Mouse (Mus musculus): ENCODE results near the gene Ube2l6. TPM values are rescaled to one million over a fixed set of nuclear protein-coding genes. Genes with fewer than 3 reads are reported as not detected.
"Not testable (repeated sequence)": the region's sequence is repeated elsewhere in the genome, so short reads cannot be mapped to it uniquely, and the experiment has no call there.

Gene Ube2l6
- total RNA-seq, 2 experiments from 2014 or later = 8.5 to 11.2 TPM

DNA sequence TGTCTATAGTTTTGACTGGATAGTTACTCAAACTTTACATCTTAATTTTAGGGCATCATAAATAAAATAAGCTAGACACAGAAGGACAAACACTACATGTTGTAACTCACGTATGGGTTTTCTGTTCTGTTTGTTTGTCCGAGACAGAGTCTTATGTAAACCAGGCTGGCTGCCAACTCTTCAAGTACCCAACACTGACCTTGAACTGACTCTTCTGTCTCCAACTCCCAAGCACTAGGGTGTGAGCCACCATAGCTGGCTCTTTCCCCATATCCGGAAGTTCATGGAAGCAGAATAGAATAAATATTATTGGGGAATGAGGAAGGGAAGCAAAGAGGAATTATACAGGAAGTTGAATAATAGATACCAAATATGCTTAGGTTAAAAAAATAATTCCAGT is 6.1 kb upstream of the Ube2l6 start:
- no peak for ATAC-seq (replicated peaks; ENCODE audit: poor library complexity)

DNA sequence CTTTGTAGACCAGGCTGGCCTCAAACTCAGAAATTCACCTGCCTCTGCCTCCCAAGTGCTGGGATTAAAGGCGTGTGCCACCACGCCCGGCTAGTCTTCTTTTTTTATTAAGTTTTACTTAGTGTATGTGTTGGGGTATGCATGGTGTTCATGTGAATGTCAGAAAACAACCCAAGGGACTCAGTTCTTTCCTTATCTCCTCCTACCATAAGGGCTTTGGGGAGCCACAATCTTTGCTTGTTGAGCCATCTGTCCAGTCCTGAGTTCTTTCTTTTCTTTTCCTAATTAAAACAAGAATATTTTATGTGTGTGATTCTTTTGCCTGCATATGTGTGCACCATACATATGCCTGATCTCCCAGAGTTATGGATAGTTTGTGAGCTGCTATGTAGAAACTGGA is 5.5 kb upstream of the Ube2l6 start:
- peak; percentile 75 for ATAC-seq (replicated peaks; ENCODE audit: poor library complexity)

DNA sequence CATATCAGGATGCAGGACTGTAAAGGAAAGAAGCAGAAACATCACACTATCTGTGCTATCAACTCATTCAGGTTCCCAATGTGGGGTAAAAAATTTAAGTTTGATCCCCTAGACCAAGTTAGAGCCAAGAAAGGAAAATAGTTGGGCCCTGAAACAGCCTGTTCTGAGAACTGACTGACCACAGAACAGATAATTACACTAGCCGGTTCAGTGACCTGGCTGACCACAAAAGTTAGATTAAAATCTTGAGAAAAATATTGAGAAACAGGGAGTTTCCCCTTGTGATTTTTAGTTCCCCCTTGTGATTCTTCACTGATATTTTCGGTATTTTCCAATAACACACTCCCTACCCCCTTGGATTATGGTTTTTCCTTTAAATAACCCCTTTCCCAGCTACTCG is 4.8 kb upstream of the Ube2l6 start:
- ATAC-seq (replicated peaks; ENCODE audit: poor library complexity) = no peak

DNA sequence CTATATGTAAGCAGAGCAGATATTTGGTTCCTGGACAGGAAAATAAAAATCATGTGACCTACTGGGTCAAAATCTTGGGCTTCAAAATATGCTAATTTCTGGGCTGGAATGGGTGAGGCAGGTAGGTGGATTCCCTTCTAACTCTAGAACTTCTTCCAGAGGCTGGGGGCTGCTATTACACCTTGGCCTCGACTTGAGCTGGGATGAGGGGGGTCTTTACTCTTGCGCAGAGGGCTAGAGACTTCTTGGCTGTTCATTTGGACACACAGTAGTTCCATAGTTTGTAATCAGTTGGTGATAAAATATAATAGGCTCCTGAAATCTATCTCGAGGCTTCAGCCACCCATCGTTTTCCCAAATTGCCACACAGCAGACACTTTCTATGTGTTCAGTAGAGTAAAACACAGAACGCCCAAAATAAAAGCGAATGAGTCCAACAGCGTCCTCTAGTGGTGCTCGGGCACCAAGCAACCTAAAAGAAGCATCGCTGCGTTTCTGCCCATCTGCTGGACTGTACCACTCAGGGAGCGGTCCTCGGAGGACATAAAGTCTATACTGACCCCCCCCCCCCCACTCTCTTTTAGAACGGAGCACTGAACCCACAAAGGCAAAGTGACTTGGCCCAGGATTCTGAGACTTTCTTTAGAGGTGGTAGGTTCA is 665 bp upstream of the Ube2l6 start:
- peak; percentile 59 for ATAC-seq (replicated peaks; ENCODE audit: poor library complexity)

GRCm38 (mm10) chr2:84799041-84799561 is 473 bp downstream of the Ube2l6 start:
- peak; percentile 67 for ATAC-seq (replicated peaks; ENCODE audit: poor library complexity)

DNA sequence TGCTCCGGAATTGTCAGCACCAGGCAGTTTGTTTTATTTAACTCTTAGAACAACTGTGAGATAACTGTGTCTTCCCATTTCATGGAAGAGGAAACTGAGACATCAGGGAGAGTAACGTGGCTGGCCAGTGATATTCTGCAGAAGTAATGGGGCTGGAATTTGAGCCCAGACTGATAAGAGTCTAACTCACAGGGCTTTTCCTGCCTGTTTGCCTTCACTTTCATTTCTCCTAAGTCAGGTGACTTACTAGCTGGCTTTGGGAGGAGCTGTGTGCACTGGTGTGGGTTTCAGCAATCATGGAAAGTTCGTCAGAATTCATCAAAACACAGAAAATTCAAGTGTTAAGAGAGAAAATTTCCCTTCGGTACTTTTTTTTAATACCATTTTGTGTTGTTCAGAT is 1.7 kb downstream of the Ube2l6 start:
- ATAC-seq (replicated peaks; ENCODE audit: poor library complexity) = 0 out of 2 replicates have a peak, but pooled peaks have one; percentile 20

GRCm38 (mm10) chr2:84801223-84801622 is 2.6 kb downstream of the Ube2l6 start:
- not testable (repeated sequence) for ATAC-seq (replicated peaks; ENCODE audit: poor library complexity)

GRCm38 (mm10) chr2:84803963-84804362 is 5.3 kb downstream of the Ube2l6 start:
- ATAC-seq (replicated peaks; ENCODE audit: poor library complexity) = peak; percentile 58

DNA sequence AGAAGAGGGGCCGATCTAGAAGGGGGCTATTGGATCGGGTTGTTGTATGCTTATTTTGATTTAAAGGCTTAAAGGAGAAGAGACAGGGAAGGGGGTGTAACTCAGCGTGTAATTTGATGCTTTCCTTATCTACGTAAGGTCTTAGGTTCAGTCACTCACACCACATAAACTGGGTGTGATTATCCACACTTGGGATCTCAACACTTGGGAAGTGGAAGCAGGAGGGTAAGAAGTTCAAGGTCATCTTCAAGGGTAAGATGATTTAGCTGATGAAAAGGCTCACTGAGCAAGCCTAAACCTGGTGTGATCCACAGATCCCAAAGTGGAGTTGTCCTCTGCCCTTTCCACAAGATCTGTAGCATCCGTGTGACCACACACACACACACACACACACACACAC is 7.9 kb downstream of the Ube2l6 start:
- ATAC-seq (replicated peaks; ENCODE audit: poor library complexity) = no peak

GRCm38 (mm10) chr2:84809330-84809729 is 10.7 kb downstream of the Ube2l6 start:
- no peak for ATAC-seq (replicated peaks; ENCODE audit: poor library complexity)

DNA sequence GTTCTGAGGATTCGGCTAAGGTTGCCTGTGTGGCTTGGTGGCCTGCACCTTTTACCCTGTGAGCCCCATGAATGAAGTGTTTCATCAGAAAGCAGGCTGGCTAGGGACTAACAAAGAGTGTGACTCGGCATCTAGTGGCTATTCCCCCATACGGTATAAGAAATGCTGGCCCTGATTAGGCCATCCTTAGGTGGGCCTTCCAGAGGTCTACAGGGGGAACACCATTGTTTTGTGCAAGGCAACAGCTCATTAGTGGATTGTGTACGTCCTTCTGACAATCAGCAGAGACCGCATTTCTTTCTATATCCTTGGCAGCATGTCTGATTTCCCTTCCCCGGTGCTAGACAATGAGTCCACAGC is 11.9 kb downstream of the Ube2l6 start:
- no peak for ATAC-seq (replicated peaks; ENCODE audit: poor library complexity)

DNA sequence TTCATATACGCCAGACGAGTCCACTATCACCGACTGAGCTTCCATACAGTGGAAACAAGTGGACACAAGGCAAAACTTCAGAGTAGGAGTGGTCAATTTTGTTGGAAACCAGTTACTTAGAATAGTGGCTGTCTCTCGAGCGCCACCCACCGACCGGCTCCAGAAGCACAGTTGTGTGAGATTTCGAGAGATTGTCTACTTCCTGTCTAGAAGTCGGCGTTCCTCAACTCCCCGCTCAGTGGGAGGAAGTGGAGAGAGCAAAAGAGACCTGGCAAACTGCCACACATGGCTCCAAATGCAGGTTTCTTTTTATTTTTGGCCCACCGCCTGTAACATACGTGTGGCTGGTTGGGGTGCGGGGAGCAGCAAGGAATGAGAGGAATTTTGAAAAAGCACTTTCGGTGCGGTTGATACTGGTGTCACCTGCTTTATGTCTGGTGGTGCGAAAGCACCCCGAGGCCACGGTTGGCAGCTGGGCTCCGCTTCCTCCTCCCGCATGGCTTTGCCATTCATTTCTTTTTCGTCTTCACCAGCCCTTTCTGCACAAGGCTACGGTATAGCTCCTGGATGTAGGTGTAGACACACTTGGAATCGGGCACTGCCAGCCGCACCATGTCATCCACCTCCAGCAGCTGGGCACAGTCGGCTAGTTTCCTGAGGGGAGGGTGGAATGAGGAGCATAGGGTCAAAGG is 12.4 kb downstream of the Ube2l6 start:
- peak; percentile 77 for ATAC-seq (replicated peaks; ENCODE audit: poor library complexity)

GRCm38 (mm10) chr2:84811880-84812279 is 13.3 kb downstream of the Ube2l6 start:
- peak; percentile 84 for ATAC-seq (replicated peaks; ENCODE audit: poor library complexity)

DNA sequence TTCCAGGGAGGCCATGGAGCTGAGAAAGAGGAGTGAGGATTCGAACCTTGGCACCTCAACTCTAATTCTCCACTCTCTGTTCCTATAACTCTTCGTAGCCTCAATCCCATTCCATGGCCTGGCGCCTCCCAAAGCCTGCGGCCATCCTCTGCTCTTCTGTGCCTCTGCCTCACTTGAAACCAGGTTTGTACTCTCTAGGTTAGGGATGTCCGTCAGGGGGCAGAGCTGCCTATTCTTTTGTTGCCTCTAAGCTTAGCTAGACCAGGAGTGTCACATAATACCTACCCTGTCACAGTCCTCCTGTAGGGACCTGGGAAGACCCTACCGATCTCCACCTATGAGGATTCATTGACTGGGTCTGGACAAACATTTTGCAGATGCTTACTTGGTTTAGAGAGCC is 14.0 kb downstream of the Ube2l6 start:
- no peak for ATAC-seq (replicated peaks; ENCODE audit: poor library complexity)

- 0 out of 2 replicates have a peak, but pooled peaks have one; percentile 23 for ATAC-seq (replicated peaks; ENCODE audit: poor library complexity)
Observed at GRCm38 (mm10) chr2:84819861-84820260, 21.2 kb downstream of the Ube2l6 start.

DNA sequence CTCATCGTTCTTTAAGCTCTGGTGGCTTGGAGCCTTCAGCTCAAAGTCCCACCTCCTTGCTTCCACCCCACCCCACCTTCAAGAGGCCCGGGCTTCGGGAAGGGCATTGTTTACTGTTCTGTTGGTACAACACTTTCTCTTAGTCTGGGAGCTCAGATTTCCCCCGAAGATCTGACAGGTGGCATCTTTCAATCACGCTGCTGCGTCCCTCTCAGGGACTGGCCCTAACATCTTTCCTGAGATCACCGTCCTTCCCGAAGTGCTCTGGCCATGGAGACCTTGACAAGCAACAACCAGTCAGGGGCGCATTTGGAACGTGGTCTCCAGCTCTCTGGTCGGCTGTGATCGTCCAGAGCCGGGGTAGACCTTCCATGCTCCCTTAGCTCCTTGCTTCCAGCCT is 23.9 kb downstream of the Ube2l6 start, which contains the start of gene Smtnl1:
Gene Smtnl1, minus strand, starts transcription at position 101 of the 400 bp plus-strand sequence.
- ATAC-seq (replicated peaks; ENCODE audit: poor library complexity) = no peak

- ATAC-seq (replicated peaks; ENCODE audit: poor library complexity) = no peak
Observed at GRCm38 (mm10) chr2:84823237-84823636, 24.6 kb downstream of the Ube2l6 start.

DNA sequence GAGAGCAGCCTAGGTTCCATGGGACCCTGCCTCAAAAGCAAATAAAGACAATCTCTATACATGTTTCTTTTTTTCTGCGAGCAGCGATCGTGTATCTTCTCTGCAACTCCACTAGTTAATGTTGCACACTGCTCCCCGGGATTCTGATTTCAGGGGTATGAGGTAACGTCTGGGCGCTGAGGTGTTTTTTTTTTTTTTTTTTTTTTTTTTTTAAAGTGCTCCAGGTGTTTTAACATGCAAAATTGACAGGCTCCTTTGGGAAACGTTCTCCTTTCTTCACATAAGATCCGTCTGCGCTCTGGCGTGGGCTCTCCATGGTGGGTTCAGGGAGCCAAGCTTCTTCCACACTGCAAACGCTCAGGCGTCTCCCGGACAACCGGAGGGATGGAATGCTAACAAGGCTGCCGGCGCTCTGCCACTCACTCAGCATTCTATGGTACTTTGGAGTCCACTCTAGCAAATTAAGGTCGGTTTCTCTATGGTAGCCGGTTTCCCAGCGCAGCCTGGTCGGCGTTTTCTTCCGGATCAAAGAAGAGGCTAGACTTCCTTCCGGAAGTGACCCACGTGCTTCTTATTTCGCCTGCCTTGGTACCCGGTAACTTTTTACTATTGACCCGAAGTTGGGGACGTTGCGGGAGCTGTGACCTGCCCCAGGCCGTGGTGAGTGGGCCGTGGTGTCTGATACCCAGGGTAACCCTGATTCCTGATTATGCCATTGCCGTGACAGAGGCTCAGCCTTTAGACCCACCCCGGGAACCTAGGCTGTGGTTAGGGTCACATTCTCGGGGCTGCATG is 28.1 kb downstream of the Ube2l6 start, which contains the start of gene Timm10:
Gene Timm10, plus strand, starts transcription at position 510 of the 795 bp plus-strand sequence.
- ATAC-seq (replicated peaks; ENCODE audit: poor library complexity) = peak; percentile 90

DNA sequence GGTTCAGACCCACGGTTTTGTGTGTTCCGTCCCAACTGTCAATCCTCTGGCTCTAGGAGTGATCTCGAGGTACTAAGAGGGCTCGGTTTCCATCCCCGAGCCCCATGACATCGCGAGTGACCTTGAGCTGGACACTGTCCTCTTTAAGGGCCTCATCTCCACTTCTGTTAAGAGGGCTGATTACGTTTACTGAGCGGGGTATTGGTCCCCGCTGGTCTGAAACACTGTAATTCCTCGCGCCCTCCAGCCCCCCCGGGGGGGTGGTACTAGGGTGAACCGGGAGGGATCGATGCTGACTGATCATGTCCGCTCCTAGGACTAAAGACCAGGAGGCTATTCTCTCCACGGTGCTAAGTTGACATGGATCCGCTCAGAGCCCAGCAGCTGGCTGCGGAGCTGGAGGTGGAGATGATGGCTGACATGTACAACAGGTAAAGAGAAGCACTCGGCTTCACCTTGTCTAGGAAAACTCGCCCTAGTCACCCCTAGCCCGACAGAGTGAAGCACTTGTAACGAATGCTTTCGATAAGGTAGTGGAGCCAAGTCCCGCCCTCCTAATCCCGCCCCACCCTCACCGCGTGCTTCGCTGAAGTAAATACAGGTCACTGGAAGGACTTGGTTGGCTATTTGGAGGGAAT is 28.8 kb downstream of the Ube2l6 start:
- peak; percentile 45 for ATAC-seq (replicated peaks; ENCODE audit: poor library complexity)

DNA sequence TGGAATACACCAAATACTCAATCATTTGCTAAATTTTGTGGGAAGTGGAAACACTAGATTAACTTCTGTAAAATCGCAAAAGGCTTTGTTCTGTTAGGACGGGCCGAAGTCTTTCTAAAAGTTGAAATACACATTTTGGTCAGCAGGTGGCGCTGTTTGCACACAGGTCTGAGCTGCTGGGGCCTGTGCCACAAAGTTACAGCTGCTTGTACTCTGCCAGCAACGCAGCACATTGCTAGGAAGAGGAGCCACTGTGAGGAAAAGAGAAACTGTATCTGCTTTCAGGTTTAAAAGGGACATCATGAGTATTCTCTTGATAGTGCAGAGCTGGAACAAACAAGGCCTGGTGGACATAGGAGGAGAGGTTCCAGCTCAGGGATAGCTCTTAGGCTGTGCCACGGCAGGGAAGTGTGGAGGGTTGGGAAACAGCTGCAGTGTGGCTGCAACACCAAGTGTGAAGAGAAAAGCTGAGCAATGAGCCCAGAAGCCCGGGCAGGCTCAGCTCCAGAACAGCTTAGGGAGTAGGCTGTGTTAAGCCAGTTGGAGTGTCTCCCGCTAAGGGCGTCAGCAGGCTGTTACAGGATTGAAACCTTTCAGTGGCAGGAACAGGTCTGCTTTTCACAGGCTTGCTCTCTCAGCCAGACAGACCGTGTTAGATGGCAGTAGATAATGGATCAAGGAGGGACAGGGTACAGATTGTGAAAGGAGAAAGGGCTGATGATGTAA is 33.2 kb downstream of the Ube2l6 start:
- ATAC-seq (replicated peaks; ENCODE audit: poor library complexity) = peak; percentile 64
